Mouse (Mus musculus) forebrain, embryonic 12.5 days (tissue): ENCODE results near the gene Dnah11. TPM values are rescaled to one million over a fixed set of nuclear protein-coding genes. Genes with fewer than 3 reads are reported as not detected.

Experiments
- ATAC-seq: fragments of 200-750 bp; cut with Nextera tagmentation; 2 replicates; pipeline ENCODE4 v1.8.0; 2017; ENCODE audit warnings: moderate TSS enrichment; ENCODE audit not compliant: low FRiP score
- H3K27ac ChIP-seq: fragments of 300-500 bp; sonication (generic); 2 replicates; pipeline ENCODE4 v1.5.1; 2016; ENCODE audit warnings: mild to moderate bottlenecking
- H3K27me3 ChIP-seq: fragments of 300-500 bp; sonication (generic); 2 replicates; pipeline ENCODE4 v1.6.1; 2016; ENCODE audit warnings: mild to moderate bottlenecking
- H3K36me3 ChIP-seq: fragments of 300-500 bp; sonication (generic); replicated peaks from 2 replicates; pipeline ENCODE4 v1.6.1; 2016; ENCODE audit warnings: mild to moderate bottlenecking
- H3K4me1 ChIP-seq: fragments of 300-500 bp; sonication (generic); 2 replicates; pipeline ENCODE4 v1.6.1; 2016
- H3K4me2 ChIP-seq: fragments of 300-500 bp; sonication (generic); 2 replicates; pipeline ENCODE4 v1.6.1; 2016; ENCODE audit warnings: mild to moderate bottlenecking, moderate library complexity
- H3K4me3 ChIP-seq: fragments of 300-500 bp; sonication (generic); replicated peaks from 2 replicates; pipeline ENCODE4 v1.5.1; 2016; ENCODE audit warnings: mild to moderate bottlenecking
- H3K9ac ChIP-seq: fragments of 300-500 bp; sonication (generic); 2 replicates; pipeline ENCODE4 v1.6.1; 2016; ENCODE audit warnings: mild to moderate bottlenecking
- H3K9me3 ChIP-seq: fragments of 300-500 bp; sonication (generic); 2 replicates; pipeline ENCODE4 v1.6.1; 2016
- WGBS: fragments of 180-500 bp; shearing (Covaris S2); methylation state at CpG from one replicate; pipeline ENCODE4 v1.1.7; 2016; 5-methylcytosine and 5-hydroxymethylcytosine counted together
- polyA plus RNA-seq: library from polyadenylated mRNA; unstranded; fragments of >200 nt; fragmentation: Nextera tagmentation; extraction: Ambion mirVana; gene quantifications from 2 replicates; pipeline ENCODE4 v1.2.1, GENCODE M21; 2016

Gene Dnah11
- polyA plus RNA-seq, 1 experiment from 2014 or later: 0.15 TPM

- Histone ChIP-seq H3K9me3 (no peaks in the 10 kb centered on the region), H3K4me3 (peak overlapping the region; percentile 81), H3K9ac (peak overlapping the region; percentile 85), H3K4me2 (peak overlapping the region; percentile 94), H3K27ac (0 out of 2 replicates have a peak overlapping the region, but pooled peaks have one; percentile 81), H3K27me3 (peaks cover 15% of the 10 kb centered on the region; the same call in 1 of the 2 replicates), H3K36me3 (no peaks in the 10 kb centered on the region), H3K4me1 (peaks cover 11% of the 10 kb centered on the region)
- no peak for ATAC-seq
- 0% methylated on average over 15 of the region's 15 CpGs for WGBS
Measured at GRCm38 (mm10) chr12:117844075-117844408, 354.8 kb downstream of the Dnah11 start.

DNA sequence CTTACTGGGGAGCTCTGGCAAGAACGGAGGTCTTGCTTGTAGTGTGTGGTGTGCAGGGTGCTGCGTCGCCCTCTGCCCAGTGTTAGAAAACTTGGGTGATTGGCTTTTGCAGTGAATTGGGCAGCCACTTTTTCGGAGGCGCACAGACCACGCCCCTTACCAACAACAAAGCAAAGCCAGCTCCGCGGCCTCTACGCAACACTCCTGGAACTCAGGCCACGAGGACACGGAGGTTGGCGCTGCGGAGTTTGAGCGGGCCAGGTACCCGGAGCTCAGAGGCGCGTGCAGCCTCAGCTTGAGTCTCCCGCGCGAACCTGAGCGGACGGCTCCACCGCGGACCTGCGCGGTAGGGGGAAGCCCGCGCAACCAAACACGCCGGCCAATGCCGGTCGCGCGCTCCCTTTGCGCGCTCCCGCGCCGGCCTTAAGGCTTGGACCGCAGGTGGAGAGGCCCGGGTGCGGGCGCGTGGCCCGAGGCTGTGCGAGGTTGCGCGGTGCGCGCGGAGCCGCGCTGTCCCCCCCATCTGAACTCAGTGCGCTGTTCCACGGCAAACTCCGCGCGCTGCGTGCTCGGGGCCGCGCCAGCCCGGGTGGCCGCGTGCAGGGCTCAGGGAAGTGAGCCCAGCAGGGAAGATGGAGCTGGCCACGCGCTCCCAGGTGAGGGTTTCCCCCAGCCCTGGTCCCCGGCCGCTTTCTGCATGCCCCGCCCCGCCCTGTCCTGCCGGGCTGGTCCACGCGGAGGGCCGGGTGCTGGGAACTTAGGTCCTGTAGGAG lies 355.4 kb downstream of the Dnah11 start:
- peaks cover 11% of the 10 kb centered on the region for H3K4me1 ChIP-seq
- H3K9ac ChIP-seq: peak overlapping the region; percentile 85
- no peaks in the 10 kb centered on the region for H3K36me3 ChIP-seq
- H3K27me3 ChIP-seq: peaks cover 15% of the 10 kb centered on the region; the same call in 1 of the 2 replicates
- ATAC-seq: peak; percentile 94
- under 1% methylated on average over 74 of the region's 75 CpGs for WGBS
- H3K4me2 ChIP-seq: peak overlapping the region; percentile 94
- H3K9me3 ChIP-seq: no peaks in the 10 kb centered on the region
- H3K4me3 ChIP-seq: peak overlapping the region; percentile 81
- H3K27ac ChIP-seq: peak overlapping the region; percentile 81

GRCm38 (mm10) chr12:117842676-117843075 lies 356.2 kb downstream of the Dnah11 start:
- Histone ChIP-seq H3K27ac (no peak overlapping the region), H3K4me3 (no peak overlapping the region), H3K27me3 (peaks cover 15% of the 10 kb centered on the region; the same call in 1 of the 2 replicates), H3K4me1 (peaks cover 11% of the 10 kb centered on the region), H3K9me3 (no peaks in the 10 kb centered on the region), H3K9ac (no peak overlapping the region), H3K4me2 (no peak overlapping the region; the same call in 1 of the 2 replicates), H3K36me3 (no peaks in the 10 kb centered on the region)
- WGBS: 89% methylated on average over 1 of the region's 1 CpGs
- no peak for ATAC-seq

- H3K4me2 ChIP-seq: no peak overlapping the region
- no peaks in the 10 kb centered on the region for H3K9me3 ChIP-seq
- WGBS: 93% methylated on average over 1 of the region's 1 CpGs
- no peaks in the 10 kb centered on the region for H3K36me3 ChIP-seq
- peaks cover 15% of the 10 kb centered on the region; the same call in 1 of the 2 replicates for H3K27me3 ChIP-seq
- peaks cover 11% of the 10 kb centered on the region for H3K4me1 ChIP-seq
- no peak overlapping the region for H3K4me3 ChIP-seq
- no peak overlapping the region for H3K27ac ChIP-seq
- ATAC-seq: no peak
- no peak overlapping the region for H3K9ac ChIP-seq
Measured at GRCm38 (mm10) chr12:117840705-117841104, 358.1 kb downstream of the Dnah11 start.

DNA sequence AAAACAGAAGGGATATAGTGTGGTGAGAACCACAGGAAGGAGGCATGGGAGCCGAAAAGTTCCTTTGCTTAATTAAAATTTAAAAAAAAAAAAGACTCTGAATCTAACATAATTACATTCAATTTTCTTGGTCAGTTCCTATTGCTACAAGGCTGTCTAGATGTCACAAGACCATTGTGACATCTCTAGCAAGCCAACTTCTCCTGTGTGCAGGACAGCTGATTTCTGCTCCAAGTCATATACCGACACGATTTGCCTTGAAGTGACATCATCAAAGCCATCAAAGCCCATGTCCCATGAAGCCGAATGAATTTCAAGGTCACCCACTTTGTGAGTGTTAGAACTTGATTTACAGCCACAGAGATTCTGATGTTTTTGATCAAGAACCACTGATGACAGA lies 361.5 kb downstream of the Dnah11 start:
- no peak for ATAC-seq
- Histone ChIP-seq H3K4me2 (no peak overlapping the region), H3K27ac (no peak overlapping the region), H3K4me3 (no peak overlapping the region), H3K9ac (no peak overlapping the region), H3K4me1 (no peaks in the 10 kb centered on the region), H3K27me3 (peaks cover 11% of the 10 kb centered on the region; the same call in 1 of the 2 replicates), H3K9me3 (0 out of 2 replicates have a peak, but pooled peaks cover 4% of the 10 kb centered on the region), H3K36me3 (no peaks in the 10 kb centered on the region)
- WGBS: 89% methylated on average over 4 of the region's 4 CpGs

DNA sequence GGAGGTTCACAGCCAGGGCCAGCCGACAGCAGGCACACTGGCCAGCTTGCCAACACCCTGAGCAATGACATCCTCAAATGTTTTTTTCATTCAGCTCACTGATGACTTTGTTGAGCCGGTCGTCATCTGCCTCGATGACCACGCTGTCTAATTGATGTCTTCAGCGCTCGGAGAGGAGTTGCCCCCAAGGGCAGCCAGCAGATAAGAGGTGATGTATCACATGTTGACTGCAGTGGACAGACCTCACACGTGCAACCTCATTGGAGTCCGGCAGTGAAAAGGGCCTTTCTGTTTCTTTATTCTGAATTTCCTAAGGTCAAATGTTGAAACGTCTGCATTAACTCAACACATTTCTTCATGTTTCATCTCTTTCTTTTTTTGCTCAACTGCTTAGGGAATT lies 363.5 kb downstream of the Dnah11 start:
- Histone ChIP-seq H3K9me3 (0 out of 2 replicates have a peak, but pooled peaks cover 4% of the 10 kb centered on the region), H3K4me1 (no peaks in the 10 kb centered on the region), H3K36me3 (no peaks in the 10 kb centered on the region), H3K9ac (no peak overlapping the region), H3K4me3 (no peak overlapping the region), H3K27ac (no peak overlapping the region), H3K27me3 (peaks cover 4% of the 10 kb centered on the region; the same call in 1 of the 2 replicates), H3K4me2 (no peak overlapping the region)
- WGBS: 77% methylated on average over 10 of the region's 10 CpGs
- ATAC-seq: no peak

DNA sequence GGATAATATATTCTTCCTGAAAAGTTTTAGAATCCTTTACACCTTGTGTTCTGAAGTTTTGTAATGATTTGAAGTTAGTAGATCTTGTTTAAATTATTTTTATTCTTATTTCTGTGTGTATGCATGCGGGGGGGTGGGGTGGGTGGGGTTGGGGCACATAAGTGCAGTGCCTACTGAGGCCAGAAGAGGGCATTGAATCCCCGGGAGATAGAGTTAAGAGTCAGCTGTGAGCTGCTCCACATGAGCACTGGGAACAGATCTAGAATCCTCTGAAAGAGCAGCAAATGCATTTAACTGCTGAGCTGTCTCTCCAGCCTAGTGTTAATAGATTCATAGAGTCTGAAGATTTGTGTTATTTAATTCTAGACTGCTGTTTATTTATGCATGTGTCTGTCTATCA lies 364.2 kb downstream of the Dnah11 start:
- 73% methylated on average over 2 of the region's 2 CpGs for WGBS
- no peak overlapping the region for H3K4me2 ChIP-seq
- no peak for ATAC-seq

GRCm38 (mm10) chr12:117832190-117832589 lies 366.7 kb downstream of the Dnah11 start:
- Histone ChIP-seq H3K4me2 (no peak overlapping the region), H3K27me3 (no peaks in the 10 kb centered on the region), H3K27ac (no peak overlapping the region), H3K4me1 (no peaks in the 10 kb centered on the region), H3K36me3 (no peaks in the 10 kb centered on the region), H3K4me3 (no peak overlapping the region), H3K9me3 (0 out of 2 replicates have a peak, but pooled peaks cover 4% of the 10 kb centered on the region), H3K9ac (no peak overlapping the region)
- ATAC-seq: no peak
- WGBS: 76% methylated on average over 5 of the region's 5 CpGs

More for the DNA sequence above, 364.2 kb downstream of the Dnah11 start:
- Histone ChIP-seq H3K27ac (no peak overlapping the region), H3K4me3 (no peak overlapping the region), H3K27me3 (no peaks in the 10 kb centered on the region), H3K36me3 (no peaks in the 10 kb centered on the region), H3K9ac (no peak overlapping the region), H3K9me3 (0 out of 2 replicates have a peak, but pooled peaks cover 4% of the 10 kb centered on the region), H3K4me1 (no peaks in the 10 kb centered on the region)

DNA sequence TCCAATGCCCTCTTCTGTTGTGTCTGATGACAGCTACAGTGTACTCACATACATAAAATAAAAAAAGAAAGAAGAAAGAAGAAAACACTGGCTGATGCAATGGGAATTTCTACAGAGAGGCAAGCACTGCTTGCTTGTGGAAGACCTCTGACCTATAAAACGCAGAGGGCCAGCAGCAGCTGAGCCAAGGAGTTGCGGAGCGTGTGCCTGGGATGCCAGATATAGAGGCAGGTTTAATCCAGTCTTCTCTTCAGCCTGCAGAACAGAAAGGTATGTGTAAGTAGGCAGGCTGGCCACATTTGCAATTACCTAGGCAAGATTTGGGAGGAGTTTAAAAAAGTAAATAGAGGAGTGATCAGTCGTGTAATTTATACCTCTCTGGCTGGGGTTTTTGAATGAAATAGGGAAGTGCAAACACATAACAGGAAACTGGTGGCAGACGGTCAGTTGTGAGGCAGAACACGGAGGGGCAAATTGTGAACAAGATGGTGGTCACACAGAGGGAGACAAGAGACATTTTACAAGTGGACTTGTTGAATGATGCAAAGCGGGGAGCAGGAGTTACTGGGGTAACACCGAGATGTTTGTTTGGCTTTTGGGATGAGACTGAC lies 367.4 kb downstream of the Dnah11 start:
- no peak overlapping the region for H3K9ac ChIP-seq
- ATAC-seq: no peak
- H3K4me2 ChIP-seq: no peak overlapping the region

DNA sequence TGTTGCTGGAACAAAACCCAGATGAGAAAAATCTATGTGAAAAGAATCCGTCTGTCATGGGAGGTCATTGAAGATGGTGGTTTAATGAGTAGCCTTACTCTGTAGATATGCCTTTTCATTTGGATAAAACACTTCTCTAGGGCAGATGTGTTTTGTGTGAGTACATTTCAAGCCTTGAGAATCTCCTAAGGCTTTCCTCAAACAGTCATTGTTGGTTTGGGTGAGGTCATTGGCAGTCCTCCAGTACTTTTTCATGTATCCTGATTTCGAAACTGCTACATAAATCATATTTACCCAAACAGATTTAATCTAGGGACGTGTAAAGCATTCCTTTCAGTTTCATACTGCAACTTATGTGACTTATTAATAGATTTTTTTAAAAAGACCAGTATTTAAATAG lies 370.5 kb downstream of the Dnah11 start:
- H3K4me1 ChIP-seq: no peaks in the 10 kb centered on the region
- WGBS: 90% methylated on average over 3 of the region's 3 CpGs
- no peak overlapping the region for H3K27ac ChIP-seq
- H3K4me3 ChIP-seq: no peak overlapping the region
- ATAC-seq: no peak
- H3K27me3 ChIP-seq: no peaks in the 10 kb centered on the region
- H3K4me2 ChIP-seq: no peak overlapping the region
- no peak overlapping the region for H3K9ac ChIP-seq
- H3K9me3 ChIP-seq: no peaks in the 10 kb centered on the region
- H3K36me3 ChIP-seq: no peaks in the 10 kb centered on the region

More for the DNA sequence above, 367.4 kb downstream of the Dnah11 start:
- Histone ChIP-seq H3K9me3 (0 out of 2 replicates have a peak, but pooled peaks cover 4% of the 10 kb centered on the region), H3K4me3 (no peak overlapping the region), H3K27me3 (no peaks in the 10 kb centered on the region), H3K36me3 (no peaks in the 10 kb centered on the region), H3K27ac (no peak overlapping the region), H3K4me1 (no peaks in the 10 kb centered on the region)
- WGBS: 83% methylated on average over 8 of the region's 8 CpGs
